Mouse (Mus musculus): ENCODE data around the gene Diaph2. TPM values are rescaled to one million over a fixed set of nuclear protein-coding genes. Genes with fewer than 3 reads are reported as not detected.

Diaph2 gene
- total and polyA plus RNA-seq, 2 experiments from 2014 or later: 4.8 to 9.5 TPM

- ATAC-seq (ENCODE audit: insufficient read depth, low read depth): no peak
- Histone ChIP-seq H3K4me3 (ENCODE audit: low read depth, low read length) (no peak overlapping the region), H3K4me1 (ENCODE audit: control insufficient read depth, insufficient read depth) (no peaks in the 10 kb centered on the region), H3K27ac (ENCODE audit: low read depth) (no peak overlapping the region), H3K36me3 (replicated peaks; ENCODE audit: control insufficient read depth, insufficient read depth, low read length) (no peaks in the 10 kb centered on the region), H3K9ac (replicated peaks; ENCODE audit: low read depth, low read length) (no peak overlapping the region), H3K4me2 (ENCODE audit: low read depth, low read length) (no peak overlapping the region), H3K27me3 (ENCODE audit: control insufficient read depth, insufficient read depth, low read length) (no peaks in the 10 kb centered on the region), H3K9me3 (replicated peaks; ENCODE audit: control insufficient read depth, low read length) (no peaks in the 10 kb centered on the region)
- no peak for TF ChIP-seq EP300 (IDR thresholded peaks at IDR 0.05; ENCODE audit: low read depth)
- no peak for TF ChIP-seq CTCF (IDR thresholded peaks at IDR 0.05; ENCODE audit: low read depth)
- no peak for DNase-seq (ENCODE audit: low spot score)
Measured at GRCm38 (mm10) chrX:129756606-129757005, 7.1 kb downstream of the Diaph2 start.

DNA sequence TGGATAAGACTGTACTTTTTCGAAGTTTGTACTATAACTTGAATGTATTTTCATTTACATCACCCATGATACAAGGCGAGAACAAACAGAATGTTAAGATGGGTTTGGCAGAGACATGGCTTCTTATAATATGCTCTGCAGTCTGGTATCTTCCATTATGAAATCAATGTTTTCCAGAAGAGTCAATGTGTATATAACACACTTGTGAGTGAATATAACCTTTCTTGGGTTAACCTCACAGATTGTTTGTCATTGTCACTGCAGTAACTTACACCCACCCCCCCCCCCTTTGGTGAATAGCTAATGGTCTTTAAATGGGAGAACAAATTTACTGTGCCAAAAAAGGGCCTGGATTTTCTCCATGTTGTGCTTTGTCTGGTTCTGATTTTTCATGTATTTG is 13.1 kb downstream of the Diaph2 start:
- no peak overlapping the region for H3K9ac ChIP-seq (replicated peaks; ENCODE audit: low read depth, low read length)
- ATAC-seq (ENCODE audit: insufficient read depth, low read depth) (no peak), DNase-seq (ENCODE audit: low spot score) (no peak)
- H3K4me1 ChIP-seq (ENCODE audit: control insufficient read depth, insufficient read depth): no peaks in the 10 kb centered on the region
- 75% methylated on average over 2 of the region's 2 CpGs for WGBS
- TF ChIP-seq EP300 (IDR thresholded peaks at IDR 0.05; ENCODE audit: low read depth) (no peak), CTCF (IDR thresholded peaks at IDR 0.05; ENCODE audit: low read depth) (no peak)
- no peak overlapping the region for H3K4me2 ChIP-seq (ENCODE audit: low read depth, low read length)
- H3K27me3 ChIP-seq (ENCODE audit: control insufficient read depth, insufficient read depth, low read length): no peaks in the 10 kb centered on the region
- no peaks in the 10 kb centered on the region for H3K9me3 ChIP-seq (replicated peaks; ENCODE audit: control insufficient read depth, low read length)
- H3K27ac ChIP-seq (ENCODE audit: low read depth): no peak overlapping the region
- H3K4me3 ChIP-seq (ENCODE audit: low read depth, low read length): no peak overlapping the region
- no peaks in the 10 kb centered on the region for H3K36me3 ChIP-seq (replicated peaks; ENCODE audit: control insufficient read depth, insufficient read depth, low read length)

GRCm38 (mm10) chrX:129765378-129765777 is 15.8 kb downstream of the Diaph2 start:
- Histone ChIP-seq H3K4me1 (ENCODE audit: control insufficient read depth, insufficient read depth) (no peaks in the 10 kb centered on the region), H3K27me3 (ENCODE audit: control insufficient read depth, insufficient read depth, low read length) (no peaks in the 10 kb centered on the region), H3K9me3 (replicated peaks; ENCODE audit: control insufficient read depth, low read length) (no peaks in the 10 kb centered on the region), H3K36me3 (replicated peaks; ENCODE audit: control insufficient read depth, insufficient read depth, low read length) (no peaks in the 10 kb centered on the region), H3K4me2 (ENCODE audit: low read depth, low read length) (no peak overlapping the region), H3K9ac (replicated peaks; ENCODE audit: low read depth, low read length) (no peak overlapping the region), H3K27ac (ENCODE audit: low read depth) (peak overlapping the region; percentile 55), H3K4me3 (ENCODE audit: low read depth, low read length) (no peak overlapping the region)
- TF ChIP-seq CTCF (IDR thresholded peaks at IDR 0.05; ENCODE audit: low read depth) (no peak), EP300 (IDR thresholded peaks at IDR 0.05; ENCODE audit: low read depth) (no peak)
- DNase-seq (ENCODE audit: low spot score) (no peak), ATAC-seq (ENCODE audit: insufficient read depth, low read depth) (no peak)
- 62% methylated on average over 2 of the region's 2 CpGs for WGBS

GRCm38 (mm10) chrX:129766811-129767210 is 17.3 kb downstream of the Diaph2 start:
- H3K36me3 ChIP-seq (replicated peaks; ENCODE audit: control insufficient read depth, insufficient read depth, low read length): no peaks in the 10 kb centered on the region
- no peak for ATAC-seq (ENCODE audit: insufficient read depth, low read depth)
- WGBS: 30% methylated on average over 1 of the region's 1 CpGs
- H3K4me2 ChIP-seq (ENCODE audit: low read depth, low read length): no peak overlapping the region
- H3K9ac ChIP-seq (replicated peaks; ENCODE audit: low read depth, low read length): no peak overlapping the region
- no peak for DNase-seq (ENCODE audit: low spot score)
- H3K27ac ChIP-seq (ENCODE audit: low read depth): no peak overlapping the region
- no peaks in the 10 kb centered on the region for H3K9me3 ChIP-seq (replicated peaks; ENCODE audit: control insufficient read depth, low read length)
- TF ChIP-seq CTCF (IDR thresholded peaks at IDR 0.05; ENCODE audit: low read depth): no peak
- no peak for TF ChIP-seq EP300 (IDR thresholded peaks at IDR 0.05; ENCODE audit: low read depth)
- H3K27me3 ChIP-seq (ENCODE audit: control insufficient read depth, insufficient read depth, low read length): no peaks in the 10 kb centered on the region
- no peaks in the 10 kb centered on the region for H3K4me1 ChIP-seq (ENCODE audit: control insufficient read depth, insufficient read depth)
- no peak overlapping the region for H3K4me3 ChIP-seq (ENCODE audit: low read depth, low read length)

DNA sequence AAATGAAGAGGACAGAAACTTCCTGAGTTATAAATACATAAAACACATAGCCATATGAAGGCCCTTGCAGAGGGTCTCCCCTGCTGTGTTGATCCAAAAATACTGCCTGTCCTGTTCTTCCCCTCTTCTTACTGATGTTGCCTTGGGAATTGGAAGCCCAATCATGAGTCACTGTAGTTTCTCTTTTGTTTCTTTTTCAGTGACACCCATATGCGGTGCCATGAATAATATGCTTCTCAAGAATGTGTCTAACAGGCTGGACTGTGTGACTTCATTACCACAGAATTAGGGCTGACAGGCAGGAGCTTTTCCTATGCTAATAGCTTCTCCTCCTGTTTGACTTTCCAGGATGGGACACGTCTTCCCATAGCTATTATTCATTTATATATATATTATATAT is 21.1 kb downstream of the Diaph2 start:
- H3K4me3 ChIP-seq (ENCODE audit: low read depth, low read length): no peak overlapping the region
- no peaks in the 10 kb centered on the region for H3K9me3 ChIP-seq (replicated peaks; ENCODE audit: control insufficient read depth, low read length)
- ATAC-seq (ENCODE audit: insufficient read depth, low read depth): no peak
- WGBS: 41% methylated on average over 2 of the region's 2 CpGs
- H3K27ac ChIP-seq (ENCODE audit: low read depth): no peak overlapping the region
- H3K4me1 ChIP-seq (ENCODE audit: control insufficient read depth, insufficient read depth): no peaks in the 10 kb centered on the region
- H3K27me3 ChIP-seq (ENCODE audit: control insufficient read depth, insufficient read depth, low read length): no peaks in the 10 kb centered on the region
- H3K9ac ChIP-seq (replicated peaks; ENCODE audit: low read depth, low read length): no peak overlapping the region
- peak; percentile 8 for DNase-seq (ENCODE audit: low spot score)
- no peaks in the 10 kb centered on the region for H3K36me3 ChIP-seq (replicated peaks; ENCODE audit: control insufficient read depth, insufficient read depth, low read length)
- no peak for TF ChIP-seq EP300 (IDR thresholded peaks at IDR 0.05; ENCODE audit: low read depth)
- TF ChIP-seq CTCF (IDR thresholded peaks at IDR 0.05; ENCODE audit: low read depth): no peak
- H3K4me2 ChIP-seq (ENCODE audit: low read depth, low read length): no peak overlapping the region

DNA sequence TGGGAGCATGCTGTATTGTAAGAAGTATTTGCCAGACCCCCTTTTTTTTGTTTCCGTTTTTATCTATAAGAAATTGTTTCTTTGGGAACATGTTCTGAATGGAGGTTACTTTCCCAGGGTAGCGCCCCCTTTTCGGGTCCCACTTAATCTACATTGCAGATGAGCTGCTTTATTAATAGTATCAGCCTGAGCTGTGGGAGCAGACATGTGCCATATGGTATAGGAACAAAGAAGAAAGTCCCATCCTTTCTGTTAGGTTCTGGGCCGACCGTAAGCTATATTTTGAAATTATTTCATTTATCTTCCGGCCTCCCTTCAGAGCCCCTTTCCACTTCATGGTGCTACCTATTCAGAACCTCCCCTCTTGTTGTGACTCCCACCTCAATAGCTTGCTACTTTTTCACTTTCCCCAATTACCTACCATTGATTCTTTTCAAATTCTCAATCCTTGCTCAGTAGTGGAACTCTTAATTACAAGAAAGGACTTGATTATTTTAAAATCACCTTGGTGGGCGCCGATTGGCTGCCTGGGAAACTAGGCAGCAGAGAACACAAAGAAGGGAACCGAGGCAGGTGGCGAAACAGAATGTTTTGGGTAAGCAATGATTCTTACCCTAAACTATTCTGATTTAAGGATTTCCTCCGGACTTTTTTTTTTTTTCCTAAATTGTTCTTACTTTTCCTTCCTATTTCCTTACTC is 24.2 kb downstream of the Diaph2 start:
- no peak overlapping the region for H3K27ac ChIP-seq (ENCODE audit: low read depth)
- TF ChIP-seq CTCF (IDR thresholded peaks at IDR 0.05; ENCODE audit: low read depth): no peak
- no peak overlapping the region for H3K4me3 ChIP-seq (ENCODE audit: low read depth, low read length)
- DNase-seq (ENCODE audit: low spot score) (no peak), ATAC-seq (ENCODE audit: insufficient read depth, low read depth) (no peak)
- no peak overlapping the region for H3K4me2 ChIP-seq (ENCODE audit: low read depth, low read length)
- H3K36me3 ChIP-seq (replicated peaks; ENCODE audit: control insufficient read depth, insufficient read depth, low read length): no peaks in the 10 kb centered on the region
- no peak overlapping the region for H3K9ac ChIP-seq (replicated peaks; ENCODE audit: low read depth, low read length)
- no peaks in the 10 kb centered on the region for H3K27me3 ChIP-seq (ENCODE audit: control insufficient read depth, insufficient read depth, low read length)
- H3K9me3 ChIP-seq (replicated peaks; ENCODE audit: control insufficient read depth, low read length): no peaks in the 10 kb centered on the region
- 73% methylated on average over 11 of the region's 11 CpGs for WGBS
- no peaks in the 10 kb centered on the region for H3K4me1 ChIP-seq (ENCODE audit: control insufficient read depth, insufficient read depth)

All from heart, postnatal 0 days (tissue).